Mouse (Mus musculus): ENCODE results near the gene Unkl.

DNA sequence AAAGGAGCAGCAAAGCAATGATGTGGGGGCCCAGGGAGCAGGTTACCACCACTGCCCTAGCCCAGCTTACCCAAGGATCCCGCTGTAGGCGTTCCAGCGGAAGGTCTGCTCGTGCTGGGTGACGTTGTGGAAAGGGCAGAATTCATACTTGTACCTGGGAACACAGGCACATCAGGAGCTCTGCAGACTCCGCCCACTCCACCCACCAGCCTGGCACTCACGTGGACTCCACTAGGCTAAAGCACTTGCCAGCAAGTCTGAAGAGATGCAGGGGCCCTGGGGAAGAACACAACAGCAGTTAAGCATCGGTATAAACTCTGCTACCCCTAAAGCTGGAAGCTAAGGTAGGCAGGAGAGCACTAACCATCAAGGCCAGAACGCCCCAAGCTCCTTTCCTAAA is 47.4 kb downstream of the Unkl start:
- TF ChIP-seq CTCF (IDR thresholded peaks at IDR 0.05; ENCODE audit: control insufficient read depth, insufficient read depth, insufficient replicate concordance, low read depth, low read length) (no peak), POLR2A (IDR thresholded peaks at IDR 0.05; ENCODE audit: control insufficient read depth, low read depth, low read length) (no peak)
